Mouse (Mus musculus) B cell, adult 2 months (primary cell): ENCODE results near the gene Entpd1.
A peak's percentile ranks its signal among the peaks of the same experiment; 100 is the strongest.

Experiments
- DNase-seq, 2 experiments: peaks; one replicate each; pipeline ENCODE4 v3.0.0; 2022

Entpd1 gene

GRCm38 (mm10) chr19:40728213-40728612 is 116.0 kb downstream of the Entpd1 start:
- no peak for DNase-seq

GRCm38 (mm10) chr19:40728732-40729420 is 116.7 kb downstream of the Entpd1 start:
- no peak for DNase-seq

GRCm38 (mm10) chr19:40733409-40733808 is 121.2 kb downstream of the Entpd1 start:
- DNase-seq, result no peak

- no peak for DNase-seq
These were observed 121.7 kb downstream of the Entpd1 start for GRCm38 (mm10) chr19:40733849-40734248.

- DNase-seq, result peak; percentile 51 to 58
These were observed 124.7 kb downstream of the Entpd1 start for GRCm38 (mm10) chr19:40736680-40737512.

GRCm38 (mm10) chr19:40737613-40738012 is 125.4 kb downstream of the Entpd1 start:
- DNase-seq, result no peak

- DNase-seq, result no peak
These were observed 126.6 kb downstream of the Entpd1 start for GRCm38 (mm10) chr19:40738683-40739324.

GRCm38 (mm10) chr19:40746603-40747002 is 134.4 kb downstream of the Entpd1 start:
- DNase-seq, result peak in 1 of 2 experiments; percentile 7

GRCm38 (mm10) chr19:40748559-40748958 is 136.4 kb downstream of the Entpd1 start, which contains the start of gene Cc2d2b:
TSS of gene Cc2d2b (plus strand) at chr19:40748753.
- no peak for DNase-seq

GRCm38 (mm10) chr19:40754311-40754710 is 142.1 kb downstream of the Entpd1 start:
- peak; percentile 91 to 93 for DNase-seq

GRCm38 (mm10) chr19:40760071-40760470 is 147.9 kb downstream of the Entpd1 start:
- DNase-seq, result no peak

GRCm38 (mm10) chr19:40762023-40762759 is 150.0 kb downstream of the Entpd1 start:
- DNase-seq, result peak; percentile 24 to 35

GRCm38 (mm10) chr19:40767189-40767588 is 155.0 kb downstream of the Entpd1 start:
- DNase-seq, result no peak

- DNase-seq, result no peak
These were observed 157.2 kb downstream of the Entpd1 start for GRCm38 (mm10) chr19:40769341-40769770.

GRCm38 (mm10) chr19:40788004-40788714 is 176.0 kb downstream of the Entpd1 start:
- DNase-seq, result no peak

- DNase-seq, result no peak
These were observed 176.5 kb downstream of the Entpd1 start for GRCm38 (mm10) chr19:40788715-40789084.
